Mouse (Mus musculus): ENCODE measurements around the gene Plvap. TPM values are rescaled to one million over a fixed set of nuclear protein-coding genes. Genes with fewer than 3 reads are reported as not detected.

Plvap gene
- polyA plus RNA-seq, 1 experiment from 2014 or later = 165 TPM

DNA sequence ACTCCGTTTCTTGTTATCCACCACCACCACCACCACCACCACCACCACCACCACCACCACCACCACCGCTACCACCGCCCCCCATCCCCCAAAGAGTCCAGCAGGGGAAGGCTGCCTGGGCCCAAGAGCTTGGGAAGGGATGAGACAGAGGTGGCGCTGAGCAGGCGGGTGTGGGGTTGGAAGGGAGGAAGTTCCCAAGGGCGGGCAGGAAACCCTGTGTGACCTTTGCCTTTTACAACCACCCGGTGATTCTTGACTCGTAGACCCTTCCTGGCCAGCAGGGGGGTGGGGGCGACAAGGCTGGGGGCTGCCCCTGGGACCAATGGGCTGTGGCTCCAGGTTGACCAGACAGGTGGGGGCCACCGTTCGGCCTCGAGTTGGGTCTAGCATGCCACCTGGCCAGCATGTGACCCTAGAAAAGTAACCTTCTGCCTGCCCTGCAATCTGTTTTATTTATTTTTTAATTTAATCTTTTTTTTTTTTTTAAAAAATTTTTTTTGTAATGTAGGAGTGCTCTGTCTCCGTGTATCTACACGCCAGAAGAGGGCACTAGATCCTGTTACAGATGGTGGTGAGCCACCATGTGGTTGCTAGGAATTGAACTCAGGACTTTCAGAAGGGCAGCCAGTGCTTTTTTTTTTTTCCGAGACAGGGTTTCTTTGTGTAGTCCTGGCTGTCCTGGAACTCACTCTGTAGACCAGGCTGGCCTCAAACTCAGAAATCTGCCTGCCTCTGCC is 1.6 kb upstream of the Plvap start:
- Histone ChIP-seq H3K4me1 (ENCODE audit: insufficient read depth, low read length) (peaks cover 7% of the 10 kb centered on the region; the same call in 1 of the 2 replicates), H3K36me3 (ENCODE audit: insufficient read depth, low read length) (no peaks in the 10 kb centered on the region), H3K9ac (replicated peaks; ENCODE audit: low read length) (no peak overlapping the region), H3K9me3 (ENCODE audit: low read length) (no peaks in the 10 kb centered on the region), H3K27me3 (ENCODE audit: insufficient read depth, low read length) (peaks cover 14% of the 10 kb centered on the region), H3K4me3 (ENCODE audit: low read length) (no peak overlapping the region), H3K4me2 (replicated peaks; ENCODE audit: low read depth, low read length) (no peak overlapping the region), H3K27ac (ENCODE audit: low read length) (no peak overlapping the region)
- WGBS = 54% methylated on average over 12 of the region's 15 CpGs
- 0 out of 2 replicates have a peak, but pooled peaks have one; percentile 17 for ATAC-seq (ENCODE audit: low FRiP score, low TSS enrichment)

DNA sequence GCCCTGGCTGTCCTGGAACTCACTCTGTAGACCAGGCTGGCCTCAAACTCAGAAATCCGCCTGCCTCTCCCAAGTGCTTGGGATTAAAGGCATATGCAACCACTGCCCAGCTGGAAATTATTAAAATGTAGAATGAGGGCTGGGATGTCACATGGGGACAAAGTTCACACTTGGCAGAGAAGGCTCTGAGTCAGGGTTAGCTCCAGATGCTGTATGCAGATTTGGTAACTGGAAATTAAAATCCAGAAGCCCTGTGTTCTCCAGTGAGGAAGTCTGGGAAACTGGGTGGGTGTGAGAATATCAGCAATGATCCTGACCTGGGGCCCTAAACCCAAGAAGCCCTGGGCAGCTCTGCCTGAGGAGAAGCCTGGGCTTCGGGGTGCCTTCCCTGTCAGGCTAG is 2.2 kb downstream of the Plvap start:
- no peak for ATAC-seq (ENCODE audit: low FRiP score, low TSS enrichment)
- peak overlapping the region; percentile 89 for H3K4me2 ChIP-seq (replicated peaks; ENCODE audit: low read depth, low read length)

DNA sequence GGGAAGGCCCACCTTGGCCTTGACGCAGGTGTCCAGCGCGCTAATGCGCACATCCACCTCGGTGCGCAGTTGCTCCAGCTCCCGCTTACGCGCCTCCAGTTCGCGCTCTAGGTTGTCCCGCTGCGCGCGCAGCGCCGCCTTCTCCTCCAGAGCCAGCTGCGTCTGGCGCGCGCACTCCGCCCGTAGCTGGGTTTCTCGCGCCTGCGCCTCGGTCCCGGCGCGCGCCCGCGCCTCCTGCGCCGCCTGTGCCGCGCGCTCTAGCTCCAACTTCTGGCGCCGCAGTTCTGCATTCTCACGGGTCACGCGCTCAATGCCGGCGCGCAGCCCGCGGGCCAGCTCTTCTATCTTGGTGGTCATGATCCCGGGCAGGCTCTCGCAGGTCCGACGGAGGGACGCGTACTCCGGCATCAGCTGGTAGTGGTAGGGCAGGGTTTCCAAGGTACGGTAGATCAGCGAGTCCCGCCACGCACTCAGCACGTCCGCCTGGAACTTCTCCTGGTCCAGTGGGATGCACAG is 3.9 kb downstream of the Plvap start:
- ATAC-seq (ENCODE audit: low FRiP score, low TSS enrichment) = peak; percentile 72; the same call in 1 of the 2 replicates
- peak overlapping the region; percentile 89 for H3K4me2 ChIP-seq (replicated peaks; ENCODE audit: low read depth, low read length)
- H3K27me3 ChIP-seq (ENCODE audit: insufficient read depth, low read length) = peaks cover 41% of the 10 kb centered on the region
- H3K9ac ChIP-seq (replicated peaks; ENCODE audit: low read length) = peak overlapping the region; percentile 67
- H3K4me3 ChIP-seq (ENCODE audit: low read length) = peak overlapping the region; percentile 56
- H3K9me3 ChIP-seq (ENCODE audit: low read length) = no peaks in the 10 kb centered on the region
- H3K36me3 ChIP-seq (ENCODE audit: insufficient read depth, low read length) = no peaks in the 10 kb centered on the region
- no peak overlapping the region for H3K27ac ChIP-seq (ENCODE audit: low read length)
- under 1% methylated on average over 61 of the region's 61 CpGs for WGBS
- peaks cover 6% of the 10 kb centered on the region for H3K4me1 ChIP-seq (ENCODE audit: insufficient read depth, low read length)

More for the DNA sequence above, 2.2 kb downstream of the Plvap start:
- H3K27me3 ChIP-seq (ENCODE audit: insufficient read depth, low read length) = peaks cover 41% of the 10 kb centered on the region
- peaks cover 6% of the 10 kb centered on the region for H3K4me1 ChIP-seq (ENCODE audit: insufficient read depth, low read length)
- H3K9ac ChIP-seq (replicated peaks; ENCODE audit: low read length) = 0 out of 2 replicates have a peak overlapping the region, but pooled peaks have one; percentile 26
- no peaks in the 10 kb centered on the region for H3K36me3 ChIP-seq (ENCODE audit: insufficient read depth, low read length)
- no peak overlapping the region for H3K27ac ChIP-seq (ENCODE audit: low read length)
- H3K4me3 ChIP-seq (ENCODE audit: low read length) = peak overlapping the region; percentile 38
- 76% methylated on average over 2 of the region's 2 CpGs for WGBS
- no peaks in the 10 kb centered on the region for H3K9me3 ChIP-seq (ENCODE audit: low read length)

DNA sequence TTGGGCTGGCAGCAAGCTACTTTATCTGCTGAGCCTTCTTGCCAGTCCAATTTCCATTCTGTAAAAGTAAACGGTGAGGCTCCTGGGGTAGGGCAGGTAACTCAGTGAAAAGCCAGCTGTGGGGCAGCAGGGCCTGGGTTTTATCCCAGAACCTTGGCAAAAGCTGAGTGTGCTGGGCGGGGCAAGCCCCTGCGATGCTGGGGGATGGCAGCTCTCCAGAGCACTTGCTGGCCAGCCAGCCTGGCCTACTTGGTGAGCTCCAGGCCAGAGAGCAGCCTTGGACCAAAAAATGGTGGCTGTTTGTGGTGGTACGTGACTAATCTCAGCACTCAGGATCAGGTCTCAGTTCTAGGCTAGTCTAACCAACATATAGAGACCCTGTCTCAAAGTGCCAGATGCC is 5.6 kb downstream of the Plvap start:
- Histone ChIP-seq H3K27me3 (ENCODE audit: insufficient read depth, low read length) (peaks cover 41% of the 10 kb centered on the region), H3K9me3 (ENCODE audit: low read length) (no peaks in the 10 kb centered on the region), H3K4me1 (ENCODE audit: insufficient read depth, low read length) (peaks cover 6% of the 10 kb centered on the region), H3K4me2 (replicated peaks; ENCODE audit: low read depth, low read length) (no peak overlapping the region), H3K9ac (replicated peaks; ENCODE audit: low read length) (no peak overlapping the region), H3K27ac (ENCODE audit: low read length) (no peak overlapping the region), H3K4me3 (ENCODE audit: low read length) (no peak overlapping the region), H3K36me3 (ENCODE audit: insufficient read depth, low read length) (no peaks in the 10 kb centered on the region)
- no peak for ATAC-seq (ENCODE audit: low FRiP score, low TSS enrichment)
- 77% methylated on average over 4 of the region's 4 CpGs for WGBS

DNA sequence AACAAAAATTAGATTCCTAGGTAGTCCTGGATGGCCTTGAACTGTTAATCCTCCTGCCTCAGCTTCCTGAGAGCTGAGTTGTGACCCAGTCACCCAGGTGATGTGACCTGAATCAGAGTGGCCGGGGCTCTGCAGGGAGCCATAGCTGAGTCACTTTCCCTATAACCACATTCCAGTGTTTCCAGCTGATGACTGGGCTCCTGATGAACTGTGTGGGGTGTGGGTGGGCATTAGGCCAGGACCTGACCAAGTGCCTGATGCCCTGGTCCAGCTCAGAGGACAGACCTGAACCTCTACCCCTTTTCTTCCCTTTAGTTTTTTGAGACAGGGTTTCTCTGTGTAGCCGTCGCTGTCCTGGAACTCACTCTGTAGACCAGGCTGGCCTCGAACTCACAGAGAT is 6.2 kb downstream of the Plvap start:
- H3K4me1 ChIP-seq (ENCODE audit: insufficient read depth, low read length) = peaks cover 6% of the 10 kb centered on the region
- WGBS = 94% methylated on average over 4 of the region's 4 CpGs
- no peaks in the 10 kb centered on the region for H3K36me3 ChIP-seq (ENCODE audit: insufficient read depth, low read length)
- H3K9me3 ChIP-seq (ENCODE audit: low read length) = no peaks in the 10 kb centered on the region
- peaks cover 41% of the 10 kb centered on the region for H3K27me3 ChIP-seq (ENCODE audit: insufficient read depth, low read length)
- H3K4me2 ChIP-seq (replicated peaks; ENCODE audit: low read depth, low read length) = no peak overlapping the region
- ATAC-seq (ENCODE audit: low FRiP score, low TSS enrichment) = no peak
- H3K9ac ChIP-seq (replicated peaks; ENCODE audit: low read length) = no peak overlapping the region
- H3K4me3 ChIP-seq (ENCODE audit: low read length) = no peak overlapping the region
- H3K27ac ChIP-seq (ENCODE audit: low read length) = no peak overlapping the region

DNA sequence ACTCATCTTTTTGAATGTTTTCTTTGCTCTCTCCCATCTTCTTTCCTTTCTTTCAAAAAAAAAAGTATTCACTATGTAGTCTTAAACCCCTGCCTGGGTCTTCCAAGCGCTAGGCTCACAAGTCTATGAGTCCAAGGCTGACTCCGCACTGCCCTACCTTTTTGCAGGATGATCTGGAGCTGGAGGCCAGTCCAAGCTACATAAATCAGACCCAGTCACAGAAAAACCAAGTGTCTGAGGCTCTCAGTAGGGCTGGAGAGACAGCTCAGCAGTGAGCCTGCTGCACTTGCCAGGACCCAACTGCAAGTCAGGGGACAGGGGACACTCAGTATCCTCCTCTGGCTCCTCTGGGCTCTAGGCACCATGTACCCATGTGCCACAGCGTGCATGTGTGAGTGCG is 7.2 kb downstream of the Plvap start:
- H3K4me1 ChIP-seq (ENCODE audit: insufficient read depth, low read length) = peaks cover 12% of the 10 kb centered on the region
- H3K4me2 ChIP-seq (replicated peaks; ENCODE audit: low read depth, low read length) = no peak overlapping the region
- peaks cover 35% of the 10 kb centered on the region for H3K27me3 ChIP-seq (ENCODE audit: insufficient read depth, low read length)
- no peak overlapping the region for H3K27ac ChIP-seq (ENCODE audit: low read length)
- 82% methylated on average over 4 of the region's 4 CpGs for WGBS
- H3K9ac ChIP-seq (replicated peaks; ENCODE audit: low read length) = no peak overlapping the region
- ATAC-seq (ENCODE audit: low FRiP score, low TSS enrichment) = no peak
- H3K9me3 ChIP-seq (ENCODE audit: low read length) = no peaks in the 10 kb centered on the region
- H3K36me3 ChIP-seq (ENCODE audit: insufficient read depth, low read length) = no peaks in the 10 kb centered on the region
- H3K4me3 ChIP-seq (ENCODE audit: low read length) = no peak overlapping the region

DNA sequence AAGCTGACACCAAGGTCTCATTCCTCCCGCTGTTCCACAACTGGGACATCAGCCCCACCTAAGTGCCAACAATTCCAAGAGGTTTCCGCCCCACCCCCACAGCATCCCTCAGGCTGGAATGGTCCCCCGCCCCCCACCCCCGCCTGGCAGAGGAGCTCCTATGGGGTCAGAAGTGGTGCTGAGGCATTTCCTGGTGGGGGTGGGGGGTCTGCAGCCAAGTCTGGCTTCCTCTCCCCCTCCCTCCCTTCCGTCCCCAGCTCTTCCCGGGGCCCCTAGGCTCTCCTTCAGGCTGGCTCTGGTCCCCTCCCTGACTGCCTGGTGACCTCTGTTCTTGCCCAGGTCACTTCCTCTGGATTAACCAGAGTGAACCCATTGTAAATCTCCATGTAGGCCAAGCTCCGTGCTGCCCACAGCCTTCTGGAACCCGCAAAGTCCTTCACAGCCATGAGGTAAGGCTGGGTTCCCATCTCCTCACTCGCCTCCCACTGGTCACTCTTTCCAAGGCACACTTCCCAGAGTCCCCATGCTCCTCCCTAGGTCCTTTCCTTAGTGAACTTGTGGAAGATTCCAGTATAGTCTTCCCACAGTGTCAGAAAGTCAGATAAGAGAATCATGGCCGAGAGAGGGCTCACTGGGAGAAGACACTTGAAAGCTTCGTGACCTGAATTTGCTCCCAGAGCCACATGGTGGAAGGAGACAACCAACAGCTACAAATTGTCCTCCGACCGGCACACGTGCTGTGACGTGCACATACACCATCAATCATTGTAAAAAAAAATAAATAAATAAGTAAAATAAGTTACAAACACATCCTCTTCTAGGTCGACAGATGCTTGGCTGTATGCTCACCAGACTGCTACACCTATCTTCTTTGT is 12.5 kb downstream of the Plvap start:
- Histone ChIP-seq H3K9ac (replicated peaks; ENCODE audit: low read length) (peak overlapping the region; percentile 42), H3K4me2 (replicated peaks; ENCODE audit: low read depth, low read length) (peak overlapping the region; percentile 17; the same call in 1 of the 2 replicates), H3K4me3 (ENCODE audit: low read length) (no peak overlapping the region), H3K27me3 (ENCODE audit: insufficient read depth, low read length) (no peaks in the 10 kb centered on the region), H3K36me3 (ENCODE audit: insufficient read depth, low read length) (peaks cover 2% of the 10 kb centered on the region; the same call in 1 of the 2 replicates), H3K27ac (ENCODE audit: low read length) (peak overlapping the region; percentile 91), H3K4me1 (ENCODE audit: insufficient read depth, low read length) (peaks cover 50% of the 10 kb centered on the region), H3K9me3 (ENCODE audit: low read length) (no peaks in the 10 kb centered on the region)
- WGBS = 16% methylated on average over 16 of the region's 16 CpGs
- ATAC-seq (ENCODE audit: low FRiP score, low TSS enrichment) = peak; percentile 43

DNA sequence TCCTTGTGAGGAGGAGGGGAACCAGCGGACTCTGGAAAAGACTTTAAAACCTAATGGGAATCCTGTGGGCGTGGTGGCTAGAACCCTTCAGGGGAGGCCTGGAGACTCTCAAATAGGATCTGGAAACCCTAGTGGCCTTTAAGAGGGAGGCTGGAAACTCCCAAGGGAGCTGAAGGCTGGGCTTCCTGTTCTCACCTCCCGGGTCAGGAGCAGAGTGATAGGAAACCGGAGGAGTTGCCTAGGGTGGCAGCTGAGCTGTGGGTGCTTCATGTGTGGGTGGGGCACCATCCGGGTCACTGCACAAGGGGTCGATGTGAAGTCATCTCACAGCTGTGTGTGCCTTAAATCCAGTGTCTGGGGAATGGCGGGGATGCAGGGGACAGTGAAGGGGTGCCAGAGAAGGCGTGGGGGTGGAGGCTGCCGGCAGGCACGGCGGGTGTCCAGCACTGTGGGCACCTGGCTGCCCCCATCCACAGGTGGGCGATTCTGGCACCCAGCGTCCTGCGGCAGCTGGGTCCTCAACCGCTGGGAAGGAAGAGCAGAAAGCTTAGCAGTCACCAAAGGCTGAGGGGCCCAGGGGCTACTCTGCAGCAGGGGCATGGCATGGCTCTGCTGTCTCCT is 13.6 kb downstream of the Plvap start:
- Histone ChIP-seq H3K27ac (ENCODE audit: low read length) (peak overlapping the region; percentile 91), H3K4me2 (replicated peaks; ENCODE audit: low read depth, low read length) (peak overlapping the region; percentile 17), H3K4me1 (ENCODE audit: insufficient read depth, low read length) (peaks cover 50% of the 10 kb centered on the region), H3K9me3 (ENCODE audit: low read length) (no peaks in the 10 kb centered on the region), H3K36me3 (ENCODE audit: insufficient read depth, low read length) (peaks cover 9% of the 10 kb centered on the region), H3K4me3 (ENCODE audit: low read length) (no peak overlapping the region), H3K27me3 (ENCODE audit: insufficient read depth, low read length) (no peaks in the 10 kb centered on the region), H3K9ac (replicated peaks; ENCODE audit: low read length) (peak overlapping the region; percentile 42)
- peak; percentile 39; the same call in 1 of the 2 replicates for ATAC-seq (ENCODE audit: low FRiP score, low TSS enrichment)
- 9% methylated on average over 15 of the region's 15 CpGs for WGBS

DNA sequence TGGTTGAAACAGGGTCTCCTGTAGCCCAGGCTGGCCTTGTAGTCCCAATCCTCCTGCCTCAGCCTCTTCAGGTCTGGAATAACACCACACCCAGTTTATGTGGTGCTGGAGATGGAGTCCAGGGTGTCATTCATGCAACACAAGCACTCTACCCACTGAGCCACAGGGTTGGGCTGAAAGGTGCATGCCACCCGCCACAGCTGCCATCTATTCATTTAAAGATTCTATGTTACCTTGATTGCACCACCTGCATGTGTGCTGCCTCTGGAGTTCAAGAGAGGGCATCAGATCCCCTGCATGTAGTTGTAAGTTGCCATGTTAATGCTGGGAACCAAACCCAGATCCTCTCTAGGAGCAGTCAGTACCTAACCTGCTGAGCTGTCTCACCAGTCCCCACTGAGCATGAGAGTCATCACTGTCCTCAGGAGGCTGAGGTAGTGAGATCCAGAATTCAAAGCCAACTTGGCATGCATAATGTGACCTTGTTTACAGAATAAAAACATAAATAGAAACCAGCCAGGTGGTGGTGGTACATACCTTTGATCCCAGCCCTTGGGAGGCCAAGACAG is 14.4 kb downstream of the Plvap start:
- peaks cover 50% of the 10 kb centered on the region for H3K4me1 ChIP-seq (ENCODE audit: insufficient read depth, low read length)
- no peak overlapping the region for H3K4me3 ChIP-seq (ENCODE audit: low read length)
- ATAC-seq (ENCODE audit: low FRiP score, low TSS enrichment) = no peak
- peaks cover 17% of the 10 kb centered on the region for H3K36me3 ChIP-seq (ENCODE audit: insufficient read depth, low read length)
- peak overlapping the region; percentile 91 for H3K27ac ChIP-seq (ENCODE audit: low read length)
- 92% methylated on average over 1 of the region's 1 CpGs for WGBS
- no peak overlapping the region for H3K9ac ChIP-seq (replicated peaks; ENCODE audit: low read length)
- no peaks in the 10 kb centered on the region for H3K9me3 ChIP-seq (ENCODE audit: low read length)
- H3K27me3 ChIP-seq (ENCODE audit: insufficient read depth, low read length) = no peaks in the 10 kb centered on the region
- no peak overlapping the region for H3K4me2 ChIP-seq (replicated peaks; ENCODE audit: low read depth, low read length)

Data from kidney, embryonic 16.5 days (tissue).